Mouse (Mus musculus) CD4-positive, CD25-positive, alpha-beta regulatory T cell, adult 2 months (primary cell): ENCODE measurements around the gene Txndc16.

Experiments
- DNase-seq: peaks from one replicate; pipeline ENCODE4 v3.0.0-alpha.2; 2012; ENCODE audit warnings: low read depth, low spot score

The Txndc16 gene

GRCm38 (mm10) chr14:45220090-45220956 lies at the start of gene Txndc16:
Txndc16 (minus strand) TSS chr14:45220328.
- peak; percentile 94 for DNase-seq

GRCm38 (mm10) chr14:45263831-45264592 lies 43.9 kb upstream of the Txndc16 start:
- DNase-seq, result no peak

GRCm38 (mm10) chr14:45251548-45252076 lies 31.5 kb upstream of the Txndc16 start:
- DNase-seq, result no peak

- peak; percentile 43 for DNase-seq
Measured at GRCm38 (mm10) chr14:45241613-45242012, 21.5 kb upstream of the Txndc16 start.

DNA sequence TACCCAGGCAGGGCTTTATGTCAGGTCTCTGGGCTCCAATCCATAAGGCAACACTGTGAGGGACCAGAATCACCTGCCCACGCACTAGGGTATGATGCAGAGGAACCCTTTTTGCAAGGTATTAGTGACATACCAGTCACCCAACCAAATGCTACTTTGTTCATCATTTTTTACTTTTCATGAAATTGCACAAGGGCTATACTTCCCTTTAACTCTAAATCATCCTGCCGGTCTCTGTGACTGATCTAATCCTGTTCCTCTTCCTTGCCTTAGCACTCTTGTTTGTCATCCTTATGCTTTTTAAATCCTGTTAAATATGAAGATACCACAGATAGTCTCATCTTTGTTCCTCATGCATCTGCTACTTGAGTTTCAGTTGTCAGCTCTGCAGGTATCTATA lies 18.9 kb upstream of the Txndc16 start:
- DNase-seq, result no peak

- DNase-seq, result no peak
Measured at GRCm38 (mm10) chr14:45220957-45221630, 966 bp upstream of the Txndc16 start.

GRCm38 (mm10) chr14:45219281-45220089 lies 643 bp downstream of the Txndc16 start, which contains the start of gene Gpr137c:
Gpr137c (plus strand) TSS chr14:45219717.
- DNase-seq, result peak; percentile 100

GRCm38 (mm10) chr14:45217693-45218092 lies 2.4 kb downstream of the Txndc16 start:
- DNase-seq, result no peak

- no peak for DNase-seq
Measured at GRCm38 (mm10) chr14:45216711-45217340, 3.3 kb downstream of the Txndc16 start.

DNA sequence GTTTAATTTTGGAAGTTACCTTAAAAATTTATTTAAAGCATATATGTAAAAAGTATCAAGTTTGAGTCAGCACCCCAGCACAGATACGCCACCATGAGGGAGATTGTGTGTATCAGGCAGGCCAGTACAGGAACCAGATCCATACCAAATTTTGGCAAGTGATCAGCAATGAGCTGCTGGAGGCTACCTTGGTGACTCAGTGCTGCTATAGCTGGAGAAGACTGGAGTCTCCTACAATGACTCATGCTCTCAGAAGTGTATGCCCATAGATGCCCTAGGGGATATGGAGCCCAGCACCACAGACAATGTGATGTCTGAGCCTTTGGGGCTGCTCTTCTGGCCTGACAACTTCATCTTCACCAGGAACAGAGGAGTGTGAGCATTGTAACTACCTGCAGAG lies 8.7 kb downstream of the Txndc16 start:
- DNase-seq, result no peak

GRCm38 (mm10) chr14:45210683-45211082 lies 9.4 kb downstream of the Txndc16 start:
- no peak for DNase-seq

GRCm38 (mm10) chr14:45200607-45201006 lies 19.5 kb downstream of the Txndc16 start:
- no peak for DNase-seq

GRCm38 (mm10) chr14:45190999-45191398 lies 29.1 kb downstream of the Txndc16 start:
- DNase-seq, result no peak

- no peak for DNase-seq
Measured at GRCm38 (mm10) chr14:45181611-45182010, 38.5 kb downstream of the Txndc16 start.

DNA sequence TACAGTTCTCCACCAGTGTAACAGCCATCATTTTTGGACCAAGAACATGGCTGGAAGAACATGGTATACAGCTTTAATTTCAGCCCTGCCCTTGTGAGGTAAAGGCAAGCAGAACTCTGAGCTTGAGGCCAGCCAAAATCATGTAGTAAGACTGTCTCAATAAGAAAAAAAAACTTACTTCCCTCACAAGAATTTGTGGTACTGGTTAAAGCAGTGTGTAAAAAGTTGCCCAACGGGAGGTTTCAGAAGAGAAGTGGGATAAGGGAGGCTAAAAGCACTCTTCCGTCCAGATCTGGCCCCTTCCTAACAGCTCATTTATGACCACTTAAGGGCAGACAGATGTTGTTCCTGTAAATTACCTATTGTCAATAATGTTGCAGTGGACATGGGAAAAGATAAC lies 40.5 kb downstream of the Txndc16 start:
- no peak for DNase-seq

DNA sequence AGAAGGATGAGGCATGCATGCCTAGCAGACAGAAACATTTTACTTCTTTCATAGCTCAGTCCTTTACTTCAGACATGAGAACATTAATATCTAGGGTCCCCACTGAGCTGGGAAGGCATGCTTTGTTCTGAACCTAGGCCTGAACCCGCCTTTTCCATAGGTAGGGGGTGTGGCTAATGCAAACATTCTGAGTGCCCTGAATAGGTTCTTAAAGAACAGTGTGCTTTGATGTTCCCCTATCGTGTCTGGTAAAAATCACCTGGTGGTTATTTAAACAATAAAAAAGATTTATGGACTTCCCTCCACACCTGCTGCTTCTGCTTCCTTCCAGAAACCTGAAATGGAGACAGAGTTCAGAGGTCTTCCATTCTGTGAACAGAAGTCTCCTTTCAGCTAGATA lies 40.9 kb downstream of the Txndc16 start:
- no peak for DNase-seq

- DNase-seq, result no peak
Measured at GRCm38 (mm10) chr14:45175012-45175740, 45.0 kb downstream of the Txndc16 start.

DNA sequence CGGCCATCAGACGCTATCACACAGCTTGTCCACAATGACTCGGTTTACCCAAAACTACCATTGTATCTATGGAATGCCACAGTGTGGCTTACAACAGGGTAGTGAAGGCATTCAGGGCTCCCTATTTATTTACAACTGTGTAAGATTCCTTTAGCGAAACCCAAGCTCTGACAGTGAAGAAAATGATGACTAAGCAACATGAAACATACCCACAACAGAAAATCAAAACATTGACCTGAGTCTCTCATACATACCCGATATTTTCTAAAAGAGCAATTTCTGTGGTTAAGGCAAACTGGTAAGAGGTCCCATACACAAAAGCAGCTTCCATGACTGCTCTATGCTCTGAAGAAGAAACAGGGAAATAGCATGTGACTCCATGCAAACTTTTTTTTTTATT lies 47.9 kb downstream of the Txndc16 start:
- DNase-seq, result no peak

DNA sequence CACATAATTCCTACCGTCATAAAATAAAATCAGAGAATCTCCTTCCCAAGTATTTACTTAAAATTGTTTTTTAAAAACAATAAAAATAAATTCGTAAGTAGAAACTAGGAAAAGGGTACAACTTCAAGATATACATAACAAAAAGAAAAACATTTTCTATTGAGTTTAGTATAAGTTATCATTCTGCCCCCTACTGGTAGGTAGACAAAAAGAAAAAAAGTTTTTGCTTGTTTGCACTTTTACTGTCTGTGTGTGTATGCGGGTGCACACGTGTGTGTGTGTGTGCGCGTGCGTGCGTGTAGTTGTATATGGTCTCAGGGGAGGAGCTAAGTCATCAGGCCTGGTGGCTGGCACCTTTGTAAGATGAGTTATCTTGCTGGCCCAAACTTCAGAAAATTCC lies 52.8 kb downstream of the Txndc16 start:
- DNase-seq, result peak; percentile 30
